Mouse (Mus musculus): ENCODE measurements at regions not wholly inside any gene's neighbourhood (a gene's known extent, or its start where the extent isn't known, plus 50 kb on each side); places are given as distances from the start of the nearest gene placed in this dataset.

GRCm38 (mm10) chr10:97219474-97219873, 259.9 kb upstream of the Dcn start:
- no peak for ATAC-seq (ENCODE audit: poor library complexity, severe bottlenecking)

GRCm38 (mm10) chr10:97220431-97220830, 259.0 kb upstream of the Dcn start:
- no peak for ATAC-seq (ENCODE audit: poor library complexity, severe bottlenecking)

- no peak for ATAC-seq (ENCODE audit: poor library complexity, severe bottlenecking)
Observed at GRCm38 (mm10) chr10:97235631-97236030, 243.8 kb upstream of the Dcn start.

GRCm38 (mm10) chr10:97241476-97241875, 237.9 kb upstream of the Dcn start:
- no peak for ATAC-seq (ENCODE audit: poor library complexity, severe bottlenecking)

GRCm38 (mm10) chr10:97245674-97246073, 233.7 kb upstream of the Dcn start:
- no peak for ATAC-seq (ENCODE audit: poor library complexity, severe bottlenecking)

- no peak for ATAC-seq (ENCODE audit: poor library complexity, severe bottlenecking)
Observed at GRCm38 (mm10) chr10:97248522-97248921, 230.9 kb upstream of the Dcn start.

- no peak for ATAC-seq (ENCODE audit: poor library complexity, severe bottlenecking)
Observed at GRCm38 (mm10) chr10:97249760-97250159, 229.6 kb upstream of the Dcn start.

- ATAC-seq (ENCODE audit: poor library complexity, severe bottlenecking), result no peak
Observed at GRCm38 (mm10) chr10:97250167-97250566, 229.2 kb upstream of the Dcn start.

- ATAC-seq (ENCODE audit: poor library complexity, severe bottlenecking), result no peak
Observed at GRCm38 (mm10) chr10:97265959-97266517, 213.4 kb upstream of the Dcn start.

- no peak for ATAC-seq (ENCODE audit: poor library complexity, severe bottlenecking)
Observed at GRCm38 (mm10) chr10:97282416-97282815, 197.0 kb upstream of the Dcn start.

- no peak for ATAC-seq (ENCODE audit: poor library complexity, severe bottlenecking)
Observed at GRCm38 (mm10) chr10:97282841-97283496, 196.4 kb upstream of the Dcn start.

GRCm38 (mm10) chr10:97304791-97305355, 174.5 kb upstream of the Dcn start:
- no peak for ATAC-seq (ENCODE audit: poor library complexity, severe bottlenecking)

GRCm38 (mm10) chr10:97309580-97309979, 169.8 kb upstream of the Dcn start:
- no peak for ATAC-seq (ENCODE audit: poor library complexity, severe bottlenecking)

GRCm38 (mm10) chr10:97312509-97312908, 166.9 kb upstream of the Dcn start:
- ATAC-seq (ENCODE audit: poor library complexity, severe bottlenecking), result peak; percentile 41

- peak; percentile 87 for ATAC-seq (ENCODE audit: poor library complexity, severe bottlenecking)
Observed at GRCm38 (mm10) chr10:97312978-97313377, 166.4 kb upstream of the Dcn start.

GRCm38 (mm10) chr10:97313407-97313901, 166.0 kb upstream of the Dcn start:
- peak; percentile 88 for ATAC-seq (ENCODE audit: poor library complexity, severe bottlenecking)

- ATAC-seq (ENCODE audit: poor library complexity, severe bottlenecking), result no peak
Observed at GRCm38 (mm10) chr10:97332639-97333038, 146.8 kb upstream of the Dcn start.

- ATAC-seq (ENCODE audit: poor library complexity, severe bottlenecking), result peak; percentile 27; the same call in 1 of the 2 replicates
Observed at GRCm38 (mm10) chr10:97334044-97334443, 145.4 kb upstream of the Dcn start.

- ATAC-seq (ENCODE audit: poor library complexity, severe bottlenecking), result no peak
Observed at GRCm38 (mm10) chr10:97334606-97335150, 144.7 kb upstream of the Dcn start.

- no peak for ATAC-seq (ENCODE audit: poor library complexity, severe bottlenecking)
Observed at GRCm38 (mm10) chr10:97338033-97338692, 141.2 kb upstream of the Dcn start.

All from megakaryocyte, adult 5-6 weeks (primary cell).